Mouse (Mus musculus) kidney, adult 8-10 months (tissue): ENCODE results near the gene Klhdc8a.
"Not testable (repeated sequence)": the region's sequence is repeated elsewhere in the genome, so short reads cannot be mapped to it uniquely, and the experiment has no call there.

Experiments used
- DNase-seq, 2 experiments: peaks; one replicate each; pipeline ENCODE4 v3.0.0; 2022

Klhdc8a gene

DNA sequence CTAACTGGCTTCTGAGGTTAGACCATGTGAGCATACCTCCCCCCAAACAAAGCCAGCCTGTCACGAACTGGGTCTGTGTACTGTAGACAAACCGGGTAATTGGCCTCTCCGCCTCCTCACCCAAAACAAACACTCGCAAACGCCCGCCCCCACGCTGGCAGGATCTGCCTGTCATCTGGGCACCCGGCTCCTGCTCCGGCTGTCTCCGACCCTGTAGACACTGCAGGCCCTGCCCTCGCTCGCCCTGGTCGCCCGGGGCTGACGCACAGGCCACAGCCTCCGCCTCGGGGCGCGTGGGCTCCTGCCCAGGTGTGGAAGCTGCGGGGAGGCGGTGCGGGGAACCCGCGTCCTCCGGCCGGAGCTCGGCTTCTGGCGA lies at the start of gene Klhdc8a:
Gene Klhdc8a, plus strand, starts transcription at position 202 of the 376 bp plus-strand sequence.
- peak in 1 of 2 experiments; percentile 62 for DNase-seq

DNA sequence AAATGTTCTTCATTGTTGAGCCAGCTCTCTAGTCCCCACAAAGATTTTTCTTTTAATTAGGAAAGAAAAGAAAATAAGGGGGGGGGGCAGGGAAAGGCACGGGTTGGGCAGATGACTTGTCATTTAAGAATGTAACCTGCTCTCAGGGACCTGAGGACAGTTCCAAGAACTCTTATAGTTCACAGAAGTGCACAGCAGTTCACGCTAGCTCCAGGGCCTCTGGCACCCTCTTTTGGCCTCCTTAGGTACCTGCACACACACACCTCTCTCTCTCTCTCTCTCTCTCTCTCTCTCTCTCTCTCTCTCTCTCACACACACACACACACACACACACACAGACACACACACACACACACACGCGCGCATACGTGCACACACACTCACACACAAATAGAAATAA lies 44.0 kb upstream of the Klhdc8a start:
- DNase-seq: no peak

DNA sequence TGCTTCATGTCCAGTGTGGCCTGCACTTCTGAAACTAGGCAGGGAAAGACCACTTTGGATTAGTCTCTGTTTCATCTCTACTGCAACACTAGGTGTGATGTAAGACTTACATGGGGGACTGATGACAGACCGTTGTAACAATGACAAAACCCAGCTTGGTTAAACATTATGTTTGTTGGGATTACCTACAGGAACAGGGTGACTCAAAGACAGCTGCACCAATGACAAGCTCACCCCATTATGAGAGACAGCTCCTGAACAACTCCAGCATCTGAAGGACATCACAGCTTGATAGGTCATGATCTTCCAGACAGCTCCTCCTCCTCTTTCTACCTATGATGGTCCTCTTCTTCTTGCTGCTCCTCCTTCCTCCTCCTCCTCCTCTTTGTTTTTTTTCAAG lies 38.1 kb upstream of the Klhdc8a start:
- no peak for DNase-seq

DNA sequence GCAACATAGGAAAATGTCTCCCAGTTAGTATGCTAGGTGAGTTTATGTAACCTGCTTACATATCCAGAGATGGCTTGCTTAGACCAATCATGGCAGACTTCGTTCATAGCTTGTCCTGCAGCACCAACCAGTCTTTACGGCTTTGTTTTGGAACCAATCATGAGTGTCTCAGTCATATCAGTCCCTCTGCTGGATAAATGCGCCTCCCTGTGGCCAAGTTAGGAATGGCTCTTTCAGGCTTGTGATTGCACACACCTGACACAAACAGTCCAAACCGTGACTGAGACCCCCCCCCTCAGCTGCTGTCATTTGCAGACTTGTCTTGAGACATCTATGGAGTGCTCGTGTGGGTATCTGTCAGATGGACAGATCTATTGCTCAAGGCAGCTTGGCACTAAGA lies 37.4 kb upstream of the Klhdc8a start:
- no peak for DNase-seq

DNA sequence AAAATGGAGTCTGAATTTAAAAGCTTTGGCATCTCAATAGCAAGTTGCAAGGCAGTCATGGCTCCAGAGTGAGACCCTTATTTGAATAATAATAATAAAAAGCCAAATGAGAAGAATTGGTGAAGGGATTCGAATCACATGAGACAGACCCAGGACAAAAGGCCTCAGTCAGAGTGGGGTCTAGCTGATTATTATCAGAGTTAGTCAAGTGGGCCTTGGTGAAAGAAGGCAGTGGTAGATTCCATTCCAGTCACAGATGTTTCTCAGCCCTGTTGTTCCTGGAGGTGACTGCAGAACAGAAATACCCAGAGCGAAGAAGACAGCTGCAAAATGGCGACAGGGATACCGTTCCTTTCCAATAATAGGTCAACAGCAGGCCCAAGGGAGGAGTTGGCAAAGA lies 34.8 kb upstream of the Klhdc8a start:
- no peak for DNase-seq

DNA sequence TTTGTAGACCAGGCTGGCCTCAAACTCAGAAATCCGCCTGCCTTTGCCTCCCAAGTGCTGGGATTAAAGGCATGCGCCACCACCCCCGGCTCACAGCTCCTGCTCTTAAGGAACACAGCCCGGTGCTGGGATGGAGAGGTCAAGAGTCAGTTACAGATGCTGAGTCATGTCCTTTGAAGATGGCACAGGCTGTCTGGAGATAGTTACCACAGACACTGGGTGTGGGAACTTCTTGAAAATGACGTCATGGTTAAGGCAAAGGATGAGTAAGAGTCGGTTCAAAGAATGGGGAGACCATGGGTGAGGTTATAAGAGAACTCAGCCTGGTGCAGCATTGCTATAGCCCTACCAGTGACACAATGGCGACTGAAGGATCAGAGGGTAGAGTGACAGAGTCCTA lies 33.8 kb upstream of the Klhdc8a start:
- DNase-seq: no peak

DNA sequence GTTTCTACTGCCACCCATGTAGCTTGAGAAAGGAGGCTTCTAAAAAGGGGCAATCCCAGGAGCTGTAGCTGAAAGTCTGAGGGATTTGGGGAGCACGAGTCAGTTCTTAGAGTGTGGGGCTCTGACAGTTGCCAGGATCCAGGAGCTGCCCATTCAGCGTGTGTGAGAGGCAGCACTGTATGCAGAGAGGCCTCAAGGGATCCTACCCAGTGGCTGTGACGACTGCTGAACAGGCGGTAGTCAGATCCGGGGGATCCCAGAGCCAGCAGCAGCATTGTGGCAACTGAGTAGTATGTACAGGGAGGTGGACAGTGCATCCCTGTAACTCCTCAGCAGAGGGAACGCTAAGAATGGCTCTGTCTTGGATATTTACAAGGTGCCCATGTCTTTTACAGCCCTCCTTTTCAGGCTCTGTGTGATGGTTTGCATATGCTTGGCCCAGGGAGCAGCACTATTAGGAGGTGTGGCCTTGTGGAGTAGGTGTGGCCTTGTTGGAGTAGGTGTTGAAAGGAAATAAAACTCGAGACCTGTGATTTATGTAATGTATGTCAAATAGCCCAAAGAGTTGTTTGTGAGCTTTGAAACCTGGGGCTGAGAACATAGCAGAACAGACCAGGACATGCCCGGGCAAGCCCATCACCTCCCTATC lies 33.1 kb upstream of the Klhdc8a start:
- no peak for DNase-seq

DNA sequence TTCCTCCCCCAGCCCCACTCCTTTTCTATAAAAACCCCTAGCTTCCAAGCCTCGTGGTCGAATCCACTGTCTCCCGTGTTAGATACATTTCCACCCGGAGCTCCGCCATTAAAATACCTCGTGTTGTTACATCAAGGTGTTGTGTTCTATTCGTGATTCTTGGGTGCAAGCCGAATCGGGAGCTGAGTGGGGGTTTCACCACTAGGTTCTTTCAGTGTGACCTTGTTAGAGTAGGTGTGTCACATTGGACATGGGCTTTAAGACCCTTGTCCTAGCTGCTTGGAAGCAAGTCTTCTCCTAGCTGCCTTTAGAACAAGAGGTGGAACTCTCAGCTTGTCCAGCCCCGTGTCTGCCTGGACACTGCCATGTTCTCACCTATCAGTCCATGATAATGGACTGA lies 32.5 kb upstream of the Klhdc8a start:
- DNase-seq: no peak

DNA sequence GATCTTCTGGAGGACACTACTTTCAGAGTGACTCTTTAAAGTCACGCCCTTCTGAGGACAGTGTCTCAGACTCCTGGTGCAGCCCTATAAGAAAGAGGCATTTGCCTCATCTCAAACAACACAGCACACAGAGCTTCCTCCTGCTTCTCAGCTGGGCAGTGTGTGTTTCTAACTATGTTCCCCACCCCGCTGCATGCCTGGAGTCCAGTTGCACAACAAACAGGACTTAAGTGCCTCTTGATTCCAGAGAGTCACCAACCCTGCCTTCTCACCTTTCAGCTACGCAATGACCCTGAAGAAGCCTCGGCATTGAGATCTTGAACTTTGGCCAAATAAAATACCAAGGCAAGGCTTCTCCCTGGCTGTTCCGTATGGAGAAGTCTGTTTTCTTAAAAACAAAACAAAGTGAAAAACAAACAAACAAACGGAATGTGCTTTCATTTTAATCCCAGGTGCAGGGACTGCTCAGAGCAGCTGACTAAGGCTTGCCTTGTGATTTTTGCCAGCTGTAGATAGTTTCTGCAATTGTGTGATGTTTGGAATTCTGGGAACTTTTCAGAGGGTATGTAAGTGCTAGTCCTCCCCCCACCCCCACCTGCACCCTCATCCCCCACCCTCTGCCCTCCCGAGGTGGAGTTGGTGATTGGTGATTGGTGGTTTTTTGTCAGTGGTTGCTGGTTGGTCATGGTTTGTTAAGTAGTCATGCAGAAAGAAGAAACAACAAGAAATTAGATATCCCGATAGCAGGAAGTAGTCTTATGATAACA lies 31.5 kb upstream of the Klhdc8a start:
- DNase-seq: peak; percentile 23 to 56

DNA sequence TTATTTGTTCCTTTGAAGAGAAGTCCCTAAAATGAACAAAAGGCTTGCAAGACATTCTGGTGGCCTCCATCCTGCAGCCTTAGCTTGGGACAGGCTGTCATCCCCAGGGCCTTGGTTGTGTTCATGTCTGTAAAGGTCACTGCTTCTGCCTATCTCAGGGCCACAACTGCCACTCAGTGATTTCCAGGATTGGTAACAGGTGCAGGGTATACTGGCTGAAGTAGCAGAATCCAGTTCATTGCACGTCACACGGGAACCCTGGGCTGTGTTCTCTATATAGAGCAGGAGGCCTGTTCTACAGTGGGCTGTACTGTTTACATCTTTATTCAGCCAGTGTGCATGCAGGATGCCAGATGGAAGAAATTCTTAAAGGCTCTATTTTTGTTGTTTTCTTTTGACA lies 30.5 kb upstream of the Klhdc8a start:
- DNase-seq: no peak

DNA sequence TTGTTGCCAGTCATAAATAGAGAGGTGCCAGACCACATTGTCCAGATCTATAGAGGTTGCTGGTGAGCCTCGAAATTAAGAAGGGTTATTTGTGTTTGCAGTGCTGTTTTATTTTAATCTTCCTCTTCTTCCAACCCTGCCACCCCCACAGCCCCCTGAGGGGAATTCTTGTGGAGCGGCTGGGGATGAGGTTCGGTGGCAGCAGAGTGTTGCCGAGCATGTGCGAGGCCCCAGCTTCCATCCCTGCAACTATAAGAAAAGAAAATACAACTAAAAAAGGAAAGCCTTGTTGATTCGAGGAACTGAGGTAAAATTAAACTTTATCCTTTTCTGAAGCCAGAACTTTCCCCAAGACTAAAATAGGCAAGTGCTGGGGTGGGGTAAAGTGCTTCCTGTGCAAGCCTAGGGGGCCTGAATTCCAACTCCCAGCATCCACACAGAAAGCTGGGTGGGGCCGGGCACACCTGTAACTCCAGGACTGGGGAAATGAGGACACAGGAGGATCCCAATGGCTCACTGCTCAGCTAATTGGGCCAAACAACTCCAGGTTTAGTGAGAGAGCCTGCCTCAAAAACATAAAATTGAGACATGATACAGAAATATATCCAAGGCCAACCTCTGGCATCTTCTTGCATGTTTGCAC lies 29.9 kb upstream of the Klhdc8a start:
- no peak for DNase-seq

DNA sequence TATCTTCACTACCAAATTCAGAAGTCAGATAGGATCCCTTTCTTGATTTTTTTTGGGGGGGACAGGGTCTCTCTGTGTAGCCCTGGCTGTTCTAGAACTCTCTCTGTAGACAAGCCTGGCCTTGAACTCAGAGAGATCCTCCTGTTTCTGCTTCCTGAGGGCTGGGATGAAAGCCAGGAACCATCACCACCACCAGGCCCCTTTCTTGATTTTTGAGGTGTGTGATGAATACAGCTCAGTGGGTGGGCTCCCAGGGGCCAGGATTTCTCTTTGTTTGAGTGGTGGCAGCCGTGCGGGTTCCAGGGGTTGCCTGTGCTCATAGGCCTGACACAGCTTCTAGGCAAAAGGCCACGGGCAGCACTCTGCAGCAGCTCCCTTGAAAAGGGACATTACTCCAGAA lies 27.2 kb upstream of the Klhdc8a start:
- no peak for DNase-seq

DNA sequence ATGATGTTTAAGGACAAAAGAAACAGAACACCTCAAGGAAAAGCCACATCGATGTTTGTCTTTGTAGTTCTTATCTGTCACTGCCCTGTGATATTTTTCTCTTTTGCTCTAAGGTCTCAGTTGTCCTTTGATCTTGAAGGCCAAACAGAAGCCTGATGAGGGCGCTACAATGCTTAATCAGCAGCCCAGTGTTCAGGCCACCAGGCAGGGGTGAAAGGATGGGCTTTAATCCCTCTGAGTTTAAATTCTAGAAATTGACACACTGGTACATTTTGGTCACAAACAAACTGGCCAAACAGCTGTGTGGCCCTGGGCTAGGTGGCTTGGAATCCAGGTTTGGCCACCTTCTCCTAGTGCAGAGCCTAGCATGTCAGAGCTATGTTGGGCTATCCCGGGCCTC lies 21.7 kb upstream of the Klhdc8a start:
- DNase-seq: no peak

DNA sequence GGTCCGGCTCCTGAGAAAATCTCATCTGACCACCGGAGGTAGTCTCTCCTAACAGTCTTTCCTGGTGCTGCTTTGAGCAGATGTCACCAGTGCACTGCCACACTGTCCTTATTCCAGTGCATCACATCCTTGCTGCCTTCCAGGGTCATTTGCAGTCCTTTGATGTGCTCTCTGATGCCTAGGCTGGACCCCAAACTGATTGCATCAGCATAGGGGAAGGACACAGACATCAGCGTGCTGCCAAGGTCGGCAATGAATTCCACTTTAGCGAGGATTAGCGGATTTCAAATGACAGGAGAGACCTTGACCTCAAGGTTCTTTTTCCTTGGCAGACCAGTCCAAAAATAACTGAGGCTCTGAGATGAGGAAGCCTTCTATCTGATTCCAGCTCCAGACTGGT lies 21.3 kb upstream of the Klhdc8a start:
- no peak for DNase-seq

DNA sequence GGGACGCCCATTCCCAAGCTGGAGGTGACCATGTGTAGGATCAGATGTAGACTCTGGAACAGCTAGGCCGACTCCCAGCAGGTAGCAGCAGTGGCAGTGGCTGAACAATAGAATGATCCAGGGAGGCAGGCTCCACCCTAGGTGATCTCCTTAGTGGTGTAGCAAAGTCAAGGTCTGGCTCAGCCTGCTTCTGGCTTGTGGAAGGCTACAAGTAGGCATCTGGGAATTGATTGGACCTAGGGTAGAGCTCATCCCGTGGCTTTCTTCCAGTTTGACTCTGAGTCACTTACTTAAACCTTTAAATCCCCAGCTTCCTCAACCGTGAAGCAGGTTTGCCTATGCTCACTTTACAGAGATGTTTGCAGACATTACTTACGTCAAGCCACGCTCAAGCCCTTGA lies 17.8 kb upstream of the Klhdc8a start:
- DNase-seq: not testable (repeated sequence)

DNA sequence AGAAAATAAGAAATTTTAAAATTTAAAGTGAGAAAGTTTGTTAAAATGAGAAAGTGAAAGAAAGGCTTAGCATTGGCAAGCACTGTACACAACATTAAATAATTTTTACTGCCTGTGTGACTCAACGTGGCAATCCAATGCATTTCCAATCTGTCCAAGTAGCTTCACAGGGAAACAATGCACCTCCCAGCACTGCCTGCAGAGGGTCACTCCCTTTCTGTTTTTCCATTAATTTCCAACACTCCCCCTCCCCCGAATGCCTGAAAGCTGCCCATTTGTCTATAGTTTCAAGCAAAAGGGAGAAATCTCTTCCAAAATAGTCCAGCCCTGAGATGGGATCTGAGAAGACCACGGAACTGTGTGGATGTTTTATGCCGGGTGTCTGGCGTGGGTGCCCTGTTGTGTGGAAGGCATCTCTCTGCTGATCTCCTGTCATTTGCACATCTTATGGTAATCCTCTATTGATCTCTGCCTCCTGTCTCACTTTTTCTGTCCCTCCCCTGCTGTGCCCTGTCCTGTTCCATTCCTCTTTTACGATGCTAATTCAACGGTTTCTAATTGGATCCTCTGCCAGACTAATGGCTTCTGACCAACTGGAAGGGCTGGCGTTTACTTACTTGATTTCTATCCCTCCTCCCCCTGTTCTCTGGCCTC lies 16.8 kb upstream of the Klhdc8a start:
- no peak for DNase-seq

DNA sequence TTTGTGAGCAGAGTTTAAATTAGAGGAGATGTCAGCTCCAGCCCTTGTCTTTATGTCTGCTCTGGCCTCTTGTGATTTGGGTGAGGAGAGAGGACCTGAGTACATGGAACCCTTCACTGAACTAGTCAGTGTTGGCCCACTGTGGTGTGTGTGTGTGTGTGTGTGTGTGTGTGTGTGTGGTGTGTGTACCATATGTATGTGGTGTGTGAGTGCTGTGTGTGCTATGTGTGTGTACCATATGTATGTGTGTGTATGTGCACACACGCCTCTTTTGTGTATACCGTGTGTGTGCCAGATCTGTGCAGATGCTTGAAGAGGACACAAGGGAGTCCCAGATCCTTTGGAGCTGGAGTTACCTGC lies 16.3 kb upstream of the Klhdc8a start:
- no peak for DNase-seq

DNA sequence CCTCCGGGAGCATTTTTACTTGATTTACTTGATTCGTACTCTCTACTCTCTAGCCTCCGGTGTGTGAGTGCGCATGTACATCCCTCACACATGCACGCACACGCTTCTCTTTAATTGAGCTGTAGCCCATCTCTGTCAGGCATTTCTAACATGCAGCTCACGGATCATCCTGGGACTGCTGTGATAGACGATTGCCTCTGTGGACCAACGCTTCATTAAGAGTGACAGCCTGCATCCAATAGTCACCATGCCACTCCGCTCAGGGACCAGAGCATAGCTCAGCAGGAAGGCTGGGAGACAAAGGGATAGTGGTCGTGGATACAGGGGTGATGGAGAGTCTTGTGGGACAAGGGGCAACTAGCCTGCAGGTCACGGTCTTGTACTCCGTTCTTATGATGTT lies 15.4 kb upstream of the Klhdc8a start:
- no peak for DNase-seq

DNA sequence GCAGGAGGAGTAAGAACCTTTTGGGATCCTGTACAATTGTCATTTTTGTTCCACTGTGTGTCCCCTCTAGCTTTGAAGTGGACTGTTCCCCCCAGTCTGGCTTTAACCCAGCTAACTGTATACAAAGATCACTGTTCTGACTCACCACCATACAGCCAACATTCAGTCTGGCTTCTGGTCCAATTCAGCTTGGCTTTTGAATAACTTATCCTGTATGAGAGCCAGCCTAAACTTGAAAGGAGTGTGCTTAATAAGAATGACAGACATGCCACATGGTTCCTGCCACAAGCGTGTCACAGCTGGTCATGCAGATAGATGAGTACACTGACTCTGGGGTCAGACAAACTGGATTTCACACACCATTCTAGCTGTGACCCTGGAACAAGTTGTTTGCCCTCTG lies 11.7 kb upstream of the Klhdc8a start:
- DNase-seq: no peak

DNA sequence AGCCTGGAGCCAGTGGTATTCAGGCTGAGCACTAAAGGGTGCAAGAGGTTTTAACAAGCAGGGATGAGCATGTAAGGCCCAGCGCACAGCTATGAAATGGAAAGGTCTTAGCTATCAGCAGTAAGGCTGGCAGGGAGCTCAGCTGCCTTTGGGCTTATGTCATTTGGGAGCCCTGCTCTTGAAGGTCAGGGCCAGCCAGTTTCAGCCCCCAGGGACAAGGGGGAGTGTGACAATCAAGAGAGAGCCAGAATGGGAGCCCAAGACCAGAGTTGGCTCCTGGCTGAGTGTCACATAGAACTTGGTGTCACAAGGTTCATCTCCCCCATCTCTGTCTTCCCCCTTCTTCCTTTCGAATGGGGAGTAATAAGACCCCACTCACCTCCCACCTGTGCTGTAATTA lies 11.0 kb upstream of the Klhdc8a start:
- no peak for DNase-seq

DNA sequence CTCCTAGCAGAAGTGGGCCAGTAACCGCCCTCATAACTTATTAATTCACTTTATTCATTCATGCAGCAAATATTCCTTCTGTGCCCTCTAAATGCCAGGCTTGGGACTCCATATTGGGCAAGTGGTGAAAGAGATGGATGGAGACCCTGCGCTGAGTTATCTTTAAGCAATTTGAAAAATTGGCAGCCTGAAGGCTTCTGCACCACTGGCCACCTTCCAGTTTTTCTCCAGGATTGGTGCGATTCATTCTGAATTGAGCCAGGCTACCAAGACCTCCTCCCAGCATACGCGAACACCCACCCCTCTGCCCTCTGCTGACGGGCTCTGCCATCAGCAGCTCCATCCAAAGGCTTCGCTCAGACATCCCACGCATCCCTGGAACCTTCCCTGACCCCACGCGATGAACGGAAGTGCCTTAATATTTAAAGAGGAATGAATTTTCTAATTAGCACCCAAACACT lies 10.4 kb upstream of the Klhdc8a start:
- DNase-seq: no peak

DNA sequence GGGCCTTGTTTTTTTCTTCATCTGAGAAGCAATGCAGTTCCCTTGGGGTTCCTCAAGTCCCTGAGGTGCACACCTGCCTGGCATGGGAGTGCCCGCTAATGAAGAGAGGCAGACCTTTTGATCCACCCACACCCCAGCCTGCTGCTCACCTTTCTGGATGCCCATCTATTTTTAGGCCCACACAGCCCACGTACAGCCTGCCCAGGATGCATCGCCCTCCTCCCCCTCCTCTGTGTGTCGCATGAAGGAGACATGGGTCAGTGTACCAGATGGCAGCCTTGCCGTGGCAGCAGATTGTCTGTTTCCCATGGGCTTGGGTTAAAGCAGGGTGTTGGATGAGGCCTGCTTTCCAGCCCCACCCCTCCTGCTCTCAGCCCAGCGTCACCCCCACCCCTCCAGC lies 8.5 kb upstream of the Klhdc8a start:
- DNase-seq: no peak

DNA sequence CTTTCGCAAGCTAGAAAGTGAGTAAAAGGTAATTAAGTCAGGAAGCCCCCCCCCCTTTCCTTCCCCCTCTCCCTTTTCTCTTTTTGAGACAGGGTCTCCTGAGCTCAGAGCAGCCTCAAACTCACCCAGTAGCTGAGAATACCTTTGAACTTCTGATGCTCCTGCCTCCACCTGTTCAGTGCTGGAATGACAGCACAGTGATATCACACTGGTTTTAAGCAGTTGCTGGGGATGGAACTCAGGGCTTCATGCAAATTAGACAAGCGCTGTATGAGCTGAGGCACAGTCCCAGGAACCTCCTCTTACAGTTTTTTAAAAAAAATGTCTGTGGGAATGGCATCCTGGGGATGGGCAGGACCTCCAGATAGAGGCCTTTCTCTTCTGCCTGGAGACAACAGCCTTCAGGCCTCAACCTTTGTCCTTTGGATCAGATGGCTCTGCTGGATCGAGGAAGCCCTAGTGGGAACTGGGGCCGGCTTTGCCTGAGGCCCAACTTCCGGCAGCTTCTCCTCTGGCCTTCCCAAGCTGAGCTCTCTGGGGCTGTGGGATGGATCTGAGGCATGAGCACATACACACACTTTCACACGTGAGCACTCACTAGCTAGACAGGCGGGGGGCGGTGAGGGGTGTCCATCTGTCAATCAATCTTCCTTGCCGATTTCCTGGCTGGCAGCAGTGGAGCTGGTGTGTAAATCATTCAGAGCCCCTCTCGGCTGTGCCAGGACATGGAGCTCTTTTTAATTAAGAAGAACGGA lies 7.3 kb upstream of the Klhdc8a start:
- DNase-seq: no peak
